Mouse (Mus musculus): ENCODE measurements at regions not wholly inside any gene's neighbourhood (a gene's known extent, or its start where the extent isn't known, plus 50 kb on each side); places are given as distances from the start of the nearest gene placed in this dataset.

- Histone ChIP-seq H3K27me3 (ENCODE audit: control insufficient read depth in 1 of 2, insufficient read depth in 2 of 2, low read length in 2 of 2) (0 out of 4 replicates have a peak, but pooled peaks cover 0 to 1% of the 10 kb centered on the region in 2 experiments), H3K9ac (ENCODE audit: control insufficient read depth, low read depth, low read length, poor library complexity, severe bottlenecking) (no peak overlapping the region), H3K4me3 (ENCODE audit: control insufficient read depth in 1 of 2, insufficient read depth in 1 of 2, low read depth in 2 of 2, low read length in 2 of 2) (no peak overlapping the region), H3K27ac (ENCODE audit: control insufficient read depth, low read depth, low read length) (no peak overlapping the region), H3K4me1 (ENCODE audit: control insufficient read depth in 1 of 2, insufficient read depth in 2 of 2, low read length in 2 of 2) (no peaks in the 10 kb centered on the region), H3K79me2 (ENCODE audit: control insufficient read depth, insufficient read depth, low read length, poor library complexity) (no peaks in the 10 kb centered on the region), H3K36me3 (ENCODE audit: control insufficient read depth in 1 of 2, insufficient read depth in 2 of 2, low read length in 2 of 2) (no peaks in the 10 kb centered on the region), H3K9me3 (replicated peaks; ENCODE audit: insufficient read depth, low read length) (no peaks in the 10 kb centered on the region)
- DNase-seq (ENCODE audit: low read depth, low spot score), result no peak
- TF ChIP-seq ZNF384 (IDR thresholded peaks at IDR 0.05; ENCODE audit: low read depth, low read length), result no peak
- TF ChIP-seq CHD1 (IDR thresholded peaks at IDR 0.05; ENCODE audit: low read depth, low read length), result no peak
- TF ChIP-seq RCOR1 (IDR thresholded peaks at IDR 0.05; ENCODE audit: low read depth, low read length), result no peak
- no peak for TF ChIP-seq SMC3 (IDR thresholded peaks at IDR 0.05; ENCODE audit: low read depth, low read length)
- no peak for TF ChIP-seq USF2 (IDR thresholded peaks at IDR 0.05; ENCODE audit: borderline replicate concordance in 1 of 2, insufficient read depth in 1 of 2, low read depth in 1 of 2, low read length in 2 of 2)
These were observed 141.8 kb downstream of the Hlx start for GRCm38 (mm10) chr1:184590634-184591033.

DNA sequence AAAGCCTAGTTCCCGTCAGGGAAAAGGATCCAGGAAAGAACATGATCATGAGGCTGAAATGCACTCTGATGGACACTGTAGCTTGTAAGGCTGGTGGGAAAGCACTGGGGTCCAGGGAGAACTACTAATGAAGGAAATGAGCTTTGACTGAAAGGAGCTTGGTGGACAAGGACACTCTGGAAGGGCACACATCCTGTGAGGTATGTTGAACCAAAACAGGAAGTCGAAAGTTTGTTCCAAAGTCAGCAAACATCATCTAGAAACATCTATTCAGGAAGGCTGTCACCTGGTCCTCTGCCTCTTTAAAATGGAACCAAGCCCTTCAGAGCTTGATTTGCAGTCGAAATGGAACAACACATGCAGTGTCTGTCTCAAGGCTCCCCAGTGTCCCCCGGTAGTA is 143.1 kb downstream of the Hlx start:
- Histone ChIP-seq H3K79me2 (ENCODE audit: control insufficient read depth, insufficient read depth, low read length, poor library complexity) (no peaks in the 10 kb centered on the region), H3K36me3 (ENCODE audit: control insufficient read depth in 1 of 2, insufficient read depth in 2 of 2, low read length in 2 of 2) (no peaks in the 10 kb centered on the region), H3K4me1 (ENCODE audit: control insufficient read depth in 1 of 2, insufficient read depth in 2 of 2, low read length in 2 of 2) (no peaks in the 10 kb centered on the region)

GRCm38 (mm10) chr1:184584505-184584874 is 147.9 kb downstream of the Hlx start:
- Histone ChIP-seq H3K36me3 (ENCODE audit: control insufficient read depth in 1 of 2, insufficient read depth in 2 of 2, low read length in 2 of 2) (no peaks in the 10 kb centered on the region), H3K9ac (ENCODE audit: control insufficient read depth, low read depth, low read length, poor library complexity, severe bottlenecking) (no peak overlapping the region), H3K79me2 (ENCODE audit: control insufficient read depth, insufficient read depth, low read length, poor library complexity) (no peaks in the 10 kb centered on the region), H3K4me3 (ENCODE audit: control insufficient read depth in 1 of 2, insufficient read depth in 1 of 2, low read depth in 2 of 2, low read length in 2 of 2) (no peak overlapping the region), H3K9me3 (replicated peaks; ENCODE audit: insufficient read depth, low read length) (no peaks in the 10 kb centered on the region), H3K27me3 (ENCODE audit: control insufficient read depth in 1 of 2, insufficient read depth in 2 of 2, low read length in 2 of 2) (0 out of 4 replicates have a peak, but pooled peaks cover 0 to 1% of the 10 kb centered on the region in 2 experiments), H3K4me1 (ENCODE audit: control insufficient read depth in 1 of 2, insufficient read depth in 2 of 2, low read length in 2 of 2) (no peaks in the 10 kb centered on the region), H3K27ac (ENCODE audit: control insufficient read depth, low read depth, low read length) (no peak overlapping the region)
- DNase-seq (ENCODE audit: low read depth, low spot score), result no peak
- no peak for TF ChIP-seq USF2 (IDR thresholded peaks at IDR 0.05; ENCODE audit: borderline replicate concordance in 1 of 2, insufficient read depth in 1 of 2, low read depth in 1 of 2, low read length in 2 of 2)
- no peak for TF ChIP-seq MAZ (IDR thresholded peaks at IDR 0.05; ENCODE audit: low read depth, low read length)
- no peak for TF ChIP-seq EP300 (IDR thresholded peaks at IDR 0.05; ENCODE audit: low read depth in 1 of 2, low read length in 2 of 2)
- no peak for TF ChIP-seq SIN3A (IDR thresholded peaks at IDR 0.05; ENCODE audit: low read length)
- TF ChIP-seq BHLHE40 (IDR thresholded peaks at IDR 0.05; ENCODE audit: borderline replicate concordance, low read depth, low read length), result no peak
- TF ChIP-seq JUND (IDR thresholded peaks at IDR 0.05; ENCODE audit: low read depth, low read length), result no peak
- TF ChIP-seq NELFE (IDR thresholded peaks at IDR 0.05; ENCODE audit: low read depth, low read length), result no peak
- TF ChIP-seq ZC3H11A (IDR thresholded peaks at IDR 0.05; ENCODE audit: low read depth, low read length), result no peak
- no peak for TF ChIP-seq TCF12 (IDR thresholded peaks at IDR 0.05; ENCODE audit: low read depth, low read length)
- no peak for TF ChIP-seq ELF1 (IDR thresholded peaks at IDR 0.05; ENCODE audit: low read depth, low read length)
- TF ChIP-seq HCFC1 (IDR thresholded peaks at IDR 0.05; ENCODE audit: low read depth, low read length), result no peak
- TF ChIP-seq TAL1 (IDR thresholded peaks at IDR 0.05; ENCODE audit: low read length), result no peak
- TF ChIP-seq POLR2A (IDR thresholded peaks at IDR 0.05; ENCODE audit: control insufficient read depth in 1 of 2, insufficient read depth in 1 of 2, low read depth in 1 of 2, low read length in 2 of 2, poor library complexity in 1 of 2), result no peak
- TF ChIP-seq CHD1 (IDR thresholded peaks at IDR 0.05; ENCODE audit: low read depth, low read length), result no peak
- no peak for TF ChIP-seq GATA1 (IDR thresholded peaks at IDR 0.05; ENCODE audit: low read depth, low read length)
- no peak for TF ChIP-seq NRF1 (IDR thresholded peaks at IDR 0.05; ENCODE audit: insufficient read depth, low read depth, low read length, poor library complexity, severe bottlenecking)

More for the DNA sequence above, 143.1 kb downstream of the Hlx start:
- Histone ChIP-seq H3K9me3 (replicated peaks; ENCODE audit: insufficient read depth, low read length) (no peaks in the 10 kb centered on the region), H3K27ac (ENCODE audit: control insufficient read depth, low read depth, low read length) (no peak overlapping the region), H3K4me3 (ENCODE audit: control insufficient read depth in 1 of 2, insufficient read depth in 1 of 2, low read depth in 2 of 2, low read length in 2 of 2) (no peak overlapping the region), H3K9ac (ENCODE audit: control insufficient read depth, low read depth, low read length, poor library complexity, severe bottlenecking) (no peak overlapping the region), H3K27me3 (ENCODE audit: control insufficient read depth in 1 of 2, insufficient read depth in 2 of 2, low read length in 2 of 2) (0 out of 4 replicates have a peak, but pooled peaks cover 0 to 1% of the 10 kb centered on the region in 2 experiments)
- no peak for DNase-seq (ENCODE audit: low read depth, low spot score)
- TF ChIP-seq MXI1 (IDR thresholded peaks at IDR 0.05; ENCODE audit: low read depth, low read length), result no peak
- TF ChIP-seq POLR2A (IDR thresholded peaks at IDR 0.05; ENCODE audit: control insufficient read depth in 1 of 2, insufficient read depth in 1 of 2, low read depth in 1 of 2, low read length in 2 of 2, poor library complexity in 1 of 2), result no peak
- no peak for TF ChIP-seq ZNF384 (IDR thresholded peaks at IDR 0.05; ENCODE audit: low read depth, low read length)
- TF ChIP-seq USF2 (IDR thresholded peaks at IDR 0.05; ENCODE audit: borderline replicate concordance in 1 of 2, insufficient read depth in 1 of 2, low read depth in 1 of 2, low read length in 2 of 2), result no peak
- no peak for TF ChIP-seq MAFK (IDR thresholded peaks at IDR 0.05; ENCODE audit: borderline replicate concordance, low read depth, low read length)
- TF ChIP-seq KAT2A (conservative IDR thresholded peaks at IDR 0.05; ENCODE audit: low read depth, low read length), result no peak
- TF ChIP-seq CHD1 (IDR thresholded peaks at IDR 0.05; ENCODE audit: low read depth, low read length), result no peak
- no peak for TF ChIP-seq ZC3H11A (IDR thresholded peaks at IDR 0.05; ENCODE audit: low read depth, low read length)
- no peak for TF ChIP-seq USF1 (IDR thresholded peaks at IDR 0.05; ENCODE audit: low read depth, low read length)
- TF ChIP-seq MYC (IDR thresholded peaks at IDR 0.05; ENCODE audit: low read depth, low read length), result no peak
- no peak for TF ChIP-seq MAX (IDR thresholded peaks at IDR 0.05; ENCODE audit: low read length)
- no peak for TF ChIP-seq JUND (IDR thresholded peaks at IDR 0.05; ENCODE audit: low read depth, low read length)
- TF ChIP-seq MEF2A (IDR thresholded peaks at IDR 0.05; ENCODE audit: extremely low read depth, insufficient replicate concordance, low read depth, low read length, poor library complexity, severe bottlenecking), result no peak
- TF ChIP-seq UBTF (IDR thresholded peaks at IDR 0.05; ENCODE audit: borderline replicate concordance, insufficient read depth, low read depth, low read length), result no peak
- TF ChIP-seq ZMIZ1 (IDR thresholded peaks at IDR 0.05; ENCODE audit: low read depth, low read length), result no peak
- no peak for TF ChIP-seq SIN3A (IDR thresholded peaks at IDR 0.05; ENCODE audit: low read length)
- TF ChIP-seq EP300 (IDR thresholded peaks at IDR 0.05; ENCODE audit: low read depth in 1 of 2, low read length in 2 of 2), result no peak
- TF ChIP-seq CHD2 (IDR thresholded peaks at IDR 0.05; ENCODE audit: low read length), result no peak
- no peak for TF ChIP-seq GATA1 (IDR thresholded peaks at IDR 0.05; ENCODE audit: low read depth, low read length)
- no peak for TF ChIP-seq POLR2AphosphoS5 (IDR thresholded peaks at IDR 0.05; ENCODE audit: borderline replicate concordance, low read depth, low read length)

All from MEL (cell line).